Mouse (Mus musculus) layer of hippocampus, postnatal 10 days (tissue): ENCODE data around the gene B020031M17Rik. TPM values are rescaled to one million over a fixed set of nuclear protein-coding genes. Genes with fewer than 3 reads are reported as not detected.
"Not testable (repeated sequence)": the region's sequence is repeated elsewhere in the genome, so short reads cannot be mapped to it uniquely, and the experiment has no call there.

Source experiments
- DNase-seq, 2 experiments: peaks; one replicate each; pipeline ENCODE4 v3.0.0; 2021; ENCODE audit warnings: low spot score in 2 of 2
- long read RNA-seq: library from polyadenylated mRNA; stranded (forward); transcript quantifications from one replicate; pipeline ENCODE4 v2.0.0, GENCODE M21; 2023
- total RNA-seq, 2 experiments: library from RNA; stranded (reverse); gene quantifications; 2 replicates each; pipeline ENCODE4 v1.2.3; 2021

The B020031M17Rik gene
- total RNA-seq: not detected
- long read RNA-seq: 0 reads

DNA sequence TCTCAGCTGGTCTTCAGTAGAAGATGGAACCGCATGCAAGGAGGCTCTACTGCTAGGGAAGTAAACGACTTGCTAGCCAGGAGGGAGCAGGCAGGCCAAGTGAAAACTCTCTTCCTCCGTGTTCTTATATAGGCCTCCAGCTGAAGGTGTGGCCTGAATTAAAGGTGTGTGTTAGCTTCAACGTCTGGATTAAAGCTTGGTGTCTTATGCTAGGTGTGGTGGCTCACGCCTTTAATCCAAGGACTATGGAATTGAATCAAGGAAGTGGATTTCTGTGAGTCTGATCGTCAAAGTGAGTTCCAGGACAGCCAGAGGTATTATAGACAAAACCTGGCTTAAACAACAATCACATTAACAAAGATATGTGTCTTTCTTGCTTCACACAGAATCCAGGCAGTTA, at the start of gene B020031M17Rik:
Gene B020031M17Rik, minus strand, starts transcription at position 101 of the 400 bp plus-strand sequence.
- not testable (repeated sequence) for DNase-seq

DNA sequence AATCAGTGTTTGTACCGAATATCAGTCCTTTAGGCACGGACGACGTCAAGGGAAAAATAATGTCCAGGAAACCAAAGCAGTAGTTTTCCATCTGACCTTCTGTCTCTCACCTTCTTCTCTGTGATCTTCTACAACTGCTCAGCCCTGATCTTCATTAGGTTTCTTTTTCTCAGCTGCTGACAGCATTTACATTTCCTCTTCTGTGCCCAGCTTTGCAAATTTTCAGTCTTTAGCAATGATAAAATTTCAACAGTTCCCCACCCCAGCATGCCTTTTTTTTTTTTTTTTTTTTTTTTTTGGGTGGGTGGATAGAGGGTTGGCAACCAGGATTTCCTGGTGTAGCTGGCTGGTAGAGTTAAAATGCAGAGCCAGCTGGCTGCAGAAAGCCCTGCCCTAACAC, 48.6 kb upstream of the B020031M17Rik start:
- not testable (repeated sequence) for DNase-seq

DNA sequence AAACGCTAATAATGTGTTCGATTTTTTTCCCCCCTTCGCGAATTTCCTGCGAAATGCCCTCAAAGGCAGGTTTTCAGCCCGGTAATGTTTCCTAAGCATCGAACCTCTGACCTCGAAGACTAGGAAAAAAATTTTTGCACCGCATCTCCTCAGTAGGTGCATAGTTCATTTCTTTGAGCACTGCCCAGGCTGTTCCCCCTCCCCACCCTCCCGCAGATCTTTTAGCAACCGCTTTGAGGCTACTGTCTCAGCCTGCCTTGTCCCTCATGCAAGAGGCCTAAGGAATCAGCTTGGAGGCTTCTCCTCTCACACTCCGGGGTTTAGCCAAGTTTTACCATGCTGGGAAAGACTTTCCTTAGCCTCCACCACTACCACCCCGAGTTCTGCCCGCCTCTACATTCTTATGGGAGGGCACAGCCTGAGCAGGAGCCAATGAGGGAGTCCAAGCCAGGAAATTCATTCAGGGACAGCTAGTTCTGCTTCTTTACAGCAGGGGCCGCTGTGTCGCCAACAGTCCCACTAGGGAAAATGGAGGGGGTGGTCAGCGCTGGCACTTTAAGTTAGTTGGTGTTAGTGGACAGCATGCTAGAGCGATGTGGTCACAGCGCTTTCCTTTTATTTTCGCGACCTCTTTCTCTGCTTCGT, 48.0 kb upstream of the B020031M17Rik start:
- DNase-seq: not testable (repeated sequence)

DNA sequence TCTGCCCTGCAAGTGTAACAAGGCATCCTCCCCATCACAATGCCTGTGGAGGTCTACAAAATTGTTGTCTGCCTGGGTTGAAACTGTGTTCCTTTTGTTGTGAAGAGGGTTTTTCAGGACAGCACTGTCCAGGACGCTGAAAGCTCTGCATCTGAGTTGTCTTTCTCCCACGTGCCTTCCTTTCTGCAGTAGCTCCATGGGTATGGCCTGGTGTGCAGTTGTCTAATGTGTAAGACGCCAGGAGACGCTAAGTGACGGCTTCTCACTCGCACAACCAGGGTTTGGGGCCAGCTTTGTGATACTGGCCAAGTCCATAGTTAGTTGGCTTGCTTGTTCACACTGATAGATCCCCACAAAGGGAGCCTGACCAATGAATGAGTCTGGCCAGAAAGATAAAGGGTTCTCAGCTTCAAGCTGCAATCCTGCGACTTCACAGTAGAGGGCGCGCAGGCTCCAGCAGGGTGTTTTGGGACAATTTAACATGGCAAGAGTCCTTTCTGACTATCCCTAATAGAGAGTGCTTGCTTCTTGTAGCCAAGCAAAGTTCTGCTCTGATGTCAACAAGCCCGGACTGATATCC, 41.4 kb upstream of the B020031M17Rik start:
- DNase-seq: not testable (repeated sequence)

DNA sequence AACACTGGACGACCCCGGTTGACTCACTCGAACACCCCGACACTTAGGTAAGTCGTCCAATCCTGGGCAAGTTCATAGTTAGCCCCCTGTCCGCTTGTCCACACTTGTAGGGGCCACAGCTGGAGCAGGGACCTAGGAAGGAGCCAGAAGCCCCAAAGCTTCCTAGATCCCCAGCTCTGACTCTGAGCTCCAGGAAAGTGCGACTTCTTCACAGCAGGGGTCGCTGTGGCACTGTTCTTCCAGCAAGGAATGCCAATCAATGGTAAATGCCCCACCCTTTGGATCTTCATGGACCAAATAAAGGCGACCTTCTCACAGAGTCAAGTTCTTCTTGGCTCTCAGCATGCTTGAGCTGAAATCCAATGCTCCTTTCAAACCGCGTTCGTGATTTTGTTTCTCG, 40.7 kb upstream of the B020031M17Rik start:
- DNase-seq: not testable (repeated sequence)

DNA sequence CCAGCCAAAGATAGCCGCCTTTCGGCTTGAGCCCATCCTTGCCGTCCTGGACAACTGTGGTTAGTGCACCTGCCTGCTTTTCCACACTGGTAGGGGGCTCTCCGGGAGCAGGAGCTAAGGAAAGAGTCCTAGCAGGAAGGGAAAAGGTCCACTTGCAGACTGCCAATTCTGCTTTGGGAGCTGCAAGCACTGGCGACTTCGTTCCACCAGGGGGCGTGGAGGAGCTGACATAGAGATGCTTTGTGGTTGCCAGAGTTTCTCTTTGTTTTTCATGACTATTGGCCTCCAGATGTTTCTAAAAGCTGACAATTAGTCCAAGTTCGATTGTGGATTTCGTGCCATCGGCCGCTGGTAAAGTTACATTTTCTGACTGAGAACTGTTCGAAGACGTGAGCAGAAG, 18.6 kb upstream of the B020031M17Rik start:
- not testable (repeated sequence) for DNase-seq

DNA sequence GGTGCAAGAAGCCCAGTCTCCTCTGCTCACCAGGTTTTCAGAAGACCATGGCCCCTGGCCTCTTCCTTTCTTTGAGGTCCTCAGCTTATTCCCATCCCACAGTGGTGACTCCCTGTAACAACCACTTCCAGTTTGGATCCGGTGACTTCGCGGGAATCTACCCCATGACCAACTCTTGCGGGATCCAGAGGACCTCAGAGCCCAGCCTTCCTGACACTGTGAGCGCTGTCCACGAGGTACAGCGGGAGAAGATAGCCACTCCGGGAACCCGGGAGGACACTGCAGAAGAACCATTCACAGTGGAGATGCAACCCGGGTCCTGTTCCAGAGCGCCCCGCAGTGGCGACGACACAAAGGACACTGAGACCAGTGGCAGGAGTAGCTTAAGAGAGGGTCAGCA, 17.6 kb upstream of the B020031M17Rik start:
- DNase-seq: not testable (repeated sequence)

DNA sequence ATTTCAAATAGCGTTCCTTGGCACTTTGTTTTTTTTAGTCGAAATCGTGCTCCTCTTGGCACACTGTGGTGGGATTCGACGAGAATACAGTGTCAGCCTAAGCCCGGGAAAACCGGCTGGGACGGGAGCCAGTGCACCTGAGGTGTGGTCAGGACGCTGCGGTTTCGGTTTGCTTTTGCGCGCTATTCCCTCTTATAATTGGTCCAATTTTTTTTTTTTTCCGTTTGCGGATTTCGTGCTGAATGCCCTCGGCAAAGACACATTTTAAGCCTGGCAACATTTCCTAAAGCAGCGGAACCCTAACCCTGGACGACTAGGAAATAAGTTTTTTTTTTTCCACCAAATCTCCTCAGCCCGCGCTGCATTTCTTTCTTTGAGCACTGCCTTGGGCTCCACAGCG, 15.4 kb upstream of the B020031M17Rik start:
- peak; percentile 4 to 13 for DNase-seq

DNA sequence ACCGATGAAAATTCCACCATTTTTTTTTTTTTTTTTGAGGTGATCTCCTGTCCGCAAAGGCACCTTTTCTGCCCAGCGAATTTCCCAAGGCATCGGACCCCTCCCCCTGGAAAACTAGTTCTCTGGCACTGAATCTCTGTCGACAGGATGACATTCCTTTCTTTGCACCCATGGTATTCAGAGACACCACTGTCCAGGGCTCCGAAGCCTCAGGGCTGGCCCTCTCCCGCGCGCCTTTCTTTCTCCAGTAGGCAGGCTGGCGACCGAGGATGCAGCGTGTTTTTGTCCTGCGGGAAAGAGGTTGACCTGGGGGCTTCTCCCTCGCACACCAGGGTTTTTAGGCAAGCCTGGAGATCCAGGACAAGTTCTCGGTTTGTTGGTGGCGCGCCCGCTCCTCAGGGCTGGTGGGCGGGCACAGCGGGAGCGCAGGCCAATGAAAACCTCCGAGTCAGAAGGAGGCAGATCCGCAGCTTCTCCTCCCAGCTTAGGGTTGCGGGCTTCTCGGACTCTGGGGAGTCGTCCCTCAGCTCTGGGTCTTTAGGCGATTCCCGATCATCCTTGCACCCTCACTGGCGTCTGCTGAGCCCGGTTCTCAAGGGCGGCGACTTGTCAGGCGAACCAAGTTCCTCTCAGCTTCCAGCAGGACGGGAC, 14.8 kb upstream of the B020031M17Rik start:
- DNase-seq: not testable (repeated sequence)

DNA sequence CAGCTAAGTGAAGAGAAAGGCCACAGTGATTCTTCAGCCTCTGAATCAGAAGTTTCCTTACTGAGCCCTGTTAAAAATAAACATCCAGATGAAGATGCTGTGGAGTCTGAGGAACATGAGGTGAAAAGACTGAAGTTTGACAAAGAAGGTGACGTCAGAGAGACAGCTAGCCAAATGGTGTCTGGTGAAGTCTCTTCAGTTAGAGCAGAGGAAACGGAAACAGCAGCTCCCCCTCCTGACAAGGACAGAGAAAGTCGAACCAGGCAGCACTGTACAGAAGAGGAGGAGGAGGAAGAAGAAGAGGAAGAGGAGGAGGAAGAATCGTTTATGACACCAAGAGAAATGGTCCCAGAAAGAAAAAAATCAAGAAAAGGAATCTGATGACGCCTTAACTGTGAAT, 12.2 kb upstream of the B020031M17Rik start:
- DNase-seq: not testable (repeated sequence)

DNA sequence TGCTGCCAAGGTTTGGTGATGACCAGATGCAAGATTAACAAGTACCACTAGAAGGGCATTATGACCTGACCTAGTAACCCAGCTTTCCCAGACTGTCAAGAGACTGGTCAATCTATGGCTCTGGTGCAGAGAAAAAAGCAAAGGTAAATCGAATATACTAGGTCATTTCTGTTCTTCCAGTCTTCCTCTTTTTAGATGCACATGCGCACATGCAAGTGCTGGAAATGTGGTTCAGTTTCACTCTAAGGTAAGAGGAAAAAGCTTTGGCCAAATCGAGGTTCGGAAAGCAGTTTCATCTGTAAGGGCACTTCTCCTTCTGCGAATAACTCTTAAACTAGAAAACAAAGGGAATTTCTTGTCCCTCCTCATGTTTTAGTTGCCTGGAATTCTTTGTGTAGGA, 5.0 kb upstream of the B020031M17Rik start:
- DNase-seq: not testable (repeated sequence)

DNA sequence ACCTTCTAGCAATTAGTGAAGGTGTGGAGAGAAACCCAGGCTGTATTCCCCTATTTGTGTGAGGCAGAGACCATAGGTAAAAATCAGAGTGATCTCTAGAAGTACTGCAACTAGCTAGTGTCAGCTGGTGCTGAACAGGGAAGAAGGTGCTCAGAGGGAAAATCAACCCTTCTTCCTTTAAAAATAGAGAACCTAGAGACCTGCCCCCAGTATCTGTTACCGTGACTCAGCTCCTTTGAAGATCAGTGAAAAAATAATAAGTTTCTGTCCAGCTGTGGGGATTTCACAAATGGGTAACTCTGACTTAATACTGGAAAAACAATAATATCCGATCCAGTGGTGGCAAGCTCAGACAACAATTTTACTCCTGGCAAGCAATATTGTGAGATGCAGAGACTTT, 4.5 kb upstream of the B020031M17Rik start:
- DNase-seq: not testable (repeated sequence)

DNA sequence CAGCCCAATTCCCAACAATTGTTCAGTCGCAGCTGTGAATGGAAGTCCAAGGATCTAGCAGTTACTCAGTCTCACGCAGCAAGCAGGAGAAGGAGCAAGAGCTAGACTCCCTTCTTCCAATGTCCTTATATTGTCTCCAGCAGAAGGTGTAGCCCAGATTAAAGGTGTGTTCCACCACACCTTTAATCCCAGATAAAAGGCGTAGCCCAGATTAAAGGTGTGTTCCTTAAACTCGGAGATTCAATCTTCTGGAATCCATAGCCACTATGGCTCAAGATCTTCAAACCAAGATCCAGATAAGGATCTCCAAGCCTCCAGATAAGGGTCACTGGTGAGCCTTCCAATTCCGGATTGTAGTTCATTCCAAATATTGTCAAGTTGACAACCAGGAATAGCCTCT, 21.4 kb downstream of the B020031M17Rik start, which contains the start of gene Gm21761:
Gene Gm21761, minus strand, starts transcription at position 101 of the 400 bp plus-strand sequence.
- DNase-seq: not testable (repeated sequence)

DNA sequence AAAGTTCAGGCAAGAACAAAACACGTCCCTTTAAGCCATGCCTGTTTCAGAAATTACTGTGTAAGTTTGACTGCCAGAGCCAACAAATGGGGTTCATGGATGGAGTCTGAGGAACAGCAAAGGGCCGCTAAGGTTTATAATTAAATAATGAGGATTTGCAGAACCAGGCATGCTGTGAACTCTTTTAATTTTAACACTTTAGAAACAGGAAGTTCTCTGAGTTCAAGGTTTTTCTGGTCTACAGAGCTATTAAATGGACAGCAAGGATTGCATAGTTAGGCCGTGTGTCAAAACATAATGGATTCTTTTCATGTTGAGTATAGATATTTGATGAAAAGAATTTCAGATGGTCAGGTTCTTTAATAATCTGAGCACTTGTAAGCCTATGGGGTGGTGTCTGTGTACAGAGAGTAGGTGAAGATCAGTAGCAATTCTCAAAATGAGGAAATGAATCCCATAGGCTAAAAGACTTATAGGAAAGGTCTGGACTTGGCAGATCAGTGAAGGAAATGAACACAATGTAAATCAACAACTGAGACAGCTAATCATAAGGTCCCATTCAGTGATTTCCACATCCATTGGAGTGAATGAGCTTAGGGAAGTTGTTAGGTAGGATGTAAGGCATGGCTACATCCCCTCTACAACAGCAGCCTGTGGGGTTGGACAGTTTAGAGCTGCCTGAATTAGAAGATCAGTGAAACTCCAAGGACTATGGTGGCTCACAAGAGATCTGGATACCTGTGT, 25.8 kb downstream of the B020031M17Rik start:
- not testable (repeated sequence) for DNase-seq

DNA sequence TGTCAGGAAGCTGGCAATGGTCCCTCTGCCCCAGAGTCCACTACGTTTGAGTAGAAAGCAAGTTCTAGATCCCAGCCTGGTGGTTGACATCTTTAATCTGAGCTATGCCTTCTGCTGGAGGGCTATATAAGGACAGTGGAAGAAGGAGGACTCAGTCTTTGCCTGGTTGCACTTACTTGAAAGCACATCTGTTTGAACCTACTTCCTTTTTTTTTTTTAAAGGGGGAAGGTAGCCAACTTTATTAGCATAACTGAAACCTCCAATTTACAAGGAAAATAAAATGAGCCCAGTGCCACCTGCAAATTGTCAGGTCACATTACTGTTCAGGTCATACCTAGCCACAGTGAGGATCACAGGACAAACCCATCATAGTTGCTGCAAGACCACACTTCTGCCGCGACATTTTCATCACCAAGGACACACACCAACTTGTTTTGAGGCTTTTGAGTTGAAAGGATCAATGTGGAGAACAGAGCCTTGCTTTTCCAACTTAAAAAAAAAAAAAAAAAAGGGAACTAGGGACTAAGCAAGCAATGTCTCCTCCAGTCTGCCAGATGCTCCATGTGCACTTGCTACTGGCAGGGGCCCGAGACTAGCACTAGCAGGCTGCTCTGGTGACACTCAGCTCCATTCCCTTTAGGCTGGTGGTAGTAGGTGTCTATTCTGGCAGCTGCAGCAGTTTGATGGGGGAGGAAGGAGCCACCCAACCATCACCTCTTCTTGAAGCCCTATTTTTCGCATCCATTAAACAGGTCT, 33.5 kb downstream of the B020031M17Rik start:
- not testable (repeated sequence) for DNase-seq

DNA sequence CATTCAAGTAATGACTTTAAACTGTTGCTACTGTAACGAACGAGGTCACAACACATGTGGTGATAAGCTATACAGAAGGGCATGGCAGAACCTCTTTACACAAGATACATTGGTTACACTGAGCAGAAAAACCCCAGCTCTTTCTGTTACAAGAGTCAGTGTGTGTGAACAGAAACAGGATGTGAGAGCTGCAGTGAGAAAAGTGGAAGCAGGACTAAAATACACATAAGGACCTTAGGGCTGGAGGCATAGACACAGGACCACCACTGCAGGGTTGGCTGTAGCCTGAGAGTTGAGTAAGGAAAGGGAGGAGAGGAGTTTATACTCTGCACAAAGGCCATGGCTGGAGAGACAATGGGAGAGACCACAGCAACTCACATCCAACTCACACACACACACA, 34.2 kb downstream of the B020031M17Rik start:
- DNase-seq: not testable (repeated sequence)

Other genes with a start within 250 kb of the B020031M17Rik start
- gene Nim1k, start 194.9 kb downstream of the B020031M17Rik start, total RNA-seq: 10 to 100 TPM; 14.0 to 15.0 TPM
- gene Zfp131, start 159.9 kb downstream of the B020031M17Rik start, total RNA-seq: 10 to 100 TPM; 38.2 to 44.0 TPM
- gene AF067063, start 120.6 kb downstream of the B020031M17Rik start, total RNA-seq: not detected
- not detected for gene D13Ertd608e, start 114.8 kb downstream of the B020031M17Rik start, total RNA-seq
- gene Tcstv1, start 56.0 kb downstream of the B020031M17Rik start, total RNA-seq: not detected
- not detected for gene Gm21761, start 21.5 kb downstream of the B020031M17Rik start, total RNA-seq
- not detected for gene Gm36079, start 76.2 kb upstream of the B020031M17Rik start, total RNA-seq
- under 1 TPM in 1 of 2 experiments, not detected in 1; 0.21 TPM for gene Gm21188, start 101.4 kb upstream of the B020031M17Rik start, total RNA-seq
- not detected for gene Gm20767, start 189.4 kb upstream of the B020031M17Rik start, total RNA-seq
- gene Gm21818, start 221.6 kb upstream of the B020031M17Rik start, total RNA-seq: not detected